Mouse (Mus musculus) midbrain, embryonic 15.5 days (tissue): ENCODE results near the gene Ebf1. TPM values are rescaled to one million over a fixed set of nuclear protein-coding genes. Genes with fewer than 3 reads are reported as not detected.

ENCODE experiments used
- ATAC-seq: fragments of 200-750 bp; cut with Nextera tagmentation; replicated peaks from 2 replicates; pipeline ENCODE4 v1.8.0; 2017; ENCODE audit warnings: moderate TSS enrichment
- H3K27ac ChIP-seq: fragments of 300-500 bp; sonication (generic); 2 replicates; pipeline ENCODE4 v1.5.1; 2015; ENCODE audit warnings: mild to moderate bottlenecking, inconsistent platforms
- H3K27me3 ChIP-seq: fragments of 300-500 bp; sonication (generic); replicated peaks from 2 replicates; pipeline ENCODE4 v1.6.1; 2015; ENCODE audit warnings: inconsistent platforms
- H3K36me3 ChIP-seq: fragments of 300-500 bp; sonication (generic); replicated peaks from 2 replicates; pipeline ENCODE4 v1.6.1; 2015; ENCODE audit warnings: inconsistent platforms
- H3K4me1 ChIP-seq: fragments of 300-500 bp; sonication (generic); 2 replicates; pipeline ENCODE4 v1.6.1; 2015; ENCODE audit warnings: inconsistent platforms
- H3K4me2 ChIP-seq: fragments of 300-500 bp; sonication (generic); 2 replicates; pipeline ENCODE4 v1.6.1; 2015; ENCODE audit warnings: inconsistent platforms, mild to moderate bottlenecking, moderate library complexity
- H3K4me3 ChIP-seq: fragments of 300-500 bp; sonication (generic); 2 replicates; pipeline ENCODE4 v1.5.1; 2015; ENCODE audit warnings: mild to moderate bottlenecking, inconsistent platforms
- H3K9ac ChIP-seq: fragments of 300-500 bp; sonication (generic); 2 replicates; pipeline ENCODE4 v1.6.1; 2015; ENCODE audit warnings: mild to moderate bottlenecking, inconsistent platforms
- H3K9me3 ChIP-seq: fragments of 300-500 bp; sonication (generic); 2 replicates; pipeline ENCODE4 v1.6.1; 2016; ENCODE audit warnings: inconsistent platforms
- WGBS: fragments of 180-500 bp; shearing (Covaris S2); methylation state at CpG from one replicate; pipeline ENCODE4 v1.1.7; 2015; ENCODE audit warnings: mixed read lengths; 5-methylcytosine and 5-hydroxymethylcytosine counted together
- polyA plus RNA-seq: library from polyadenylated mRNA; unstranded; fragments of >200 nt; fragmentation: Nextera tagmentation; extraction: Ambion mirVana; gene quantifications from 2 replicates; pipeline ENCODE4 v1.2.1, GENCODE M21; 2015

Ebf1 gene
- polyA plus RNA-seq, 1 experiment from 2014 or later: 68.9 TPM

DNA sequence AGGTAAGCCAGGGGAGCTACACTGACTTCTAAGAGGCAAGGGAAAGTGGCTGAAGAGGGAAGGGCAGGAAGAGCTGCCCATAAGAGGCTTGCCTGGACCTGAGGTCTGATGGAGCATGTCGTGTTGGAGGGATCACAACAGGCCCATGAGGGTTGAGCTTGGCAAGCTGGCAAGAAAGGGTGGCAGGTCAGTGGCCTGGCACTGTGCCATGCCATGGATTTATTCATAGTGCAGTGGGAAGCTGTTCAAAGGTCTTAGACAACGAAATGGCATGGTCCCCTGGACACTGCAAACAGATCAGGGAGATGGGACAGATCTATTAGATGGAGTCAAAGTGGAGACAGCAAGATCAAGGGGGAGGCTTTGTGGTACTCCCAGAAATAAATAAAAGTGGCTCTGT, 24.4 kb downstream of the Ebf1 start:
- H3K27ac ChIP-seq: no peak overlapping the region
- H3K27me3 ChIP-seq: no peaks in the 10 kb centered on the region
- ATAC-seq: no peak
- H3K9me3 ChIP-seq: no peaks in the 10 kb centered on the region
- no peaks in the 10 kb centered on the region for H3K36me3 ChIP-seq
- 73% methylated on average over 2 of the region's 2 CpGs for WGBS
- peaks cover 7% of the 10 kb centered on the region for H3K4me1 ChIP-seq
- no peak overlapping the region for H3K9ac ChIP-seq
- H3K4me3 ChIP-seq: no peak overlapping the region
- no peak overlapping the region for H3K4me2 ChIP-seq

DNA sequence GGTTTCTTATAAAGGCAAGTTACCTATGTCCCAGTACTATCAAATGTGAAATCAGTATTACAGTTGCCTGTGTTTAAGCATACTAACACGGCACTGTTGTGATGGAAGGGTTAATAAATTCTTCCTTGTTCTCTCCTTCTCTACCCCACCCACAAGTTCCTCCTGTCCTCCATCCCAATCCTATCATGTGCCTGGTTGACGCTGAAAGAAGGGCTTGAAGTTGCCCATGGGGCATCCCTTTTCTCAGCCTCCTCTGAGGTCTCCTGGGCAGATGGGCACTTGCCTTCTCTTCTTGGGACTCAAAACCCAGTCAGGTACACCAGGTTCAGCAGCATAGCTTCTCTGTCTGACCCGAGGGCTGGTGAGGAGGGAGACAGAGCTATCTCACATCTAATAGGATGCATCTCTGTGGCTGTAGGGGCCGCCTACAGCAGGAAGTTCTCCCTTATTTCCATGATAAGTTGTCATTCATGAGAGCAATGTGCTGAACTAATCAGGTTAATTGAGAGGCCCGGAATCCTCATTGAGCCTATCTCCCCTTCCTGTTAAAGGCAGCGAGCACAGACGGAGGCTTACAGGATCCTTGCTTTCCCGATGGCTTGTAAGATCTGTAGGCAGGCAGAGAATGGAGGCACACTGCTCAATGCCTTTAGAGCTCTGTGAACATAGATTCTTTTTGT, 37.4 kb downstream of the Ebf1 start:
- Histone ChIP-seq H3K9ac (no peak overlapping the region), H3K4me1 (peaks cover 38% of the 10 kb centered on the region), H3K9me3 (no peaks in the 10 kb centered on the region), H3K27ac (peak overlapping the region; percentile 8; the same call in 1 of the 2 replicates), H3K27me3 (no peaks in the 10 kb centered on the region), H3K36me3 (no peaks in the 10 kb centered on the region), H3K4me3 (no peak overlapping the region), H3K4me2 (no peak overlapping the region)
- WGBS: 33% methylated on average over 8 of the region's 8 CpGs
- ATAC-seq: no peak

DNA sequence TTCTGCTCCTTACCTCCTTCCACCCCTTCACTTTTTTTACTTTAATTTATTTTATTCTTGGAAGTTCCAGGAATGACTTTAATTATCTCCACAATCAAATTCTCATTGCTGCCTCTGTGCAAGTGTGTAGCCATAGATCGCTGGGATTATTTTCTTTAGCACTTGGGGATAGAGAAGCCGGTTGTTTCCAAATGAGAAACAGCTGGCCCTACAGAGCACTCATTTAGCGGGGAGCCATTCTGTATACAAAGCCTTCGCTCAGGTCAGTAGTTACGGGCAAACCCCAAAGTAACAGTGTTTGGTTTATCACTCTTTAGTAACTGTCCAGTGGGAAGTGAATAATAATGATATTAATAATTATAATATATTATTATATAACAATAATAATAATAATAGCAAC, 38.4 kb downstream of the Ebf1 start:
- no peak overlapping the region for H3K4me3 ChIP-seq
- H3K4me2 ChIP-seq: no peak overlapping the region
- H3K27me3 ChIP-seq: no peaks in the 10 kb centered on the region
- H3K27ac ChIP-seq: 0 out of 2 replicates have a peak overlapping the region, but pooled peaks have one; percentile 20
- ATAC-seq: no peak
- H3K4me1 ChIP-seq: peaks cover 34% of the 10 kb centered on the region
- H3K9ac ChIP-seq: no peak overlapping the region
- no peaks in the 10 kb centered on the region for H3K36me3 ChIP-seq
- WGBS: 30% methylated on average over 5 of the region's 5 CpGs
- H3K9me3 ChIP-seq: no peaks in the 10 kb centered on the region

DNA sequence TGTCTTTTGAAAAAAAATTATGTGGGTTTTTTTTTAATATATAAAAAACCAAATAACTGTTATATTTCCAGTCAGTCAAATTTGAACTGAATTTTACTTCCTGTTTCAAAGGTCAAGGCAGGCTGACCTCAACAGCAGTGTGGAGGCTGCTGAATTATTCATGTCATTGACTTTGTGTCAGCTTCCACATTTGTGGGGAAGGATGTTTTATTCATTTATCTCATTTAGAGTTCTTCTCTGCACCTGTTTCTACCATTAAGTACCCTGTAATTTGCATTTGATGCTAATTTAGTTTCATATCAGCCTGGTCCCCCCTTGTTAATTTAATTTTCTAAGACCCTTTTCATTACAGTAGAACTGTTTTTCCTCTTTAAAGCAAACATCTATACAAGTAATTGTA, 39.8 kb downstream of the Ebf1 start:
- Histone ChIP-seq H3K27me3 (no peaks in the 10 kb centered on the region), H3K9me3 (no peaks in the 10 kb centered on the region), H3K36me3 (no peaks in the 10 kb centered on the region), H3K9ac (no peak overlapping the region), H3K27ac (no peak overlapping the region), H3K4me2 (no peak overlapping the region), H3K4me1 (peaks cover 25% of the 10 kb centered on the region), H3K4me3 (no peak overlapping the region)
- ATAC-seq: no peak

DNA sequence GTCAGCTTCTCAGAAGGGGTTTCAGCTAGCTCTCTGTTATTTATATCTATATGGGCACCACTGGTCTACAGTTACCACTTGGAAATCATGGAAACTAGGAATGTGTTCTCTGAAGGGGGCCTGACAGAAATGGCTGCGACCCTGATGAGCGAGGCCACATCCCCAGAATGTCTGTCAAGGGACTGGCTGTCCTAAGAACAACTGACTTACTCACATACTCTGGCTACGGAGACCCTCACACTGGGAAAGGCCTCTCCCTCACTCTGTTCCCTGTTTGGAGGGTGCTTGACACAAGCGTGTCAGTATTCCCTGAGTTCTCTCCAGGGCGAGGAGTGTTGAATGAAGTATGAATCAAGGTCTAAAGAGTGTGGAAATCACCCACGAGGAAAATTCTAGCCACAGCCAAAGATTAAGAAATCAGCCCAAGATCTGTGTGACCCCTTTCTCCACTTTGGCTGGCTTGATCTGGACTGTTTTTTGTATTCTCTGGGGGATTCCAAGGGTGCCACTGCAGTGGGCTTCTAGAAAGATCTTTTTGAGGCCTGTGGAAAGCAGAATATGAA, 40.8 kb downstream of the Ebf1 start:
- ATAC-seq: no peak
- Histone ChIP-seq H3K4me3 (no peak overlapping the region), H3K4me2 (no peak overlapping the region), H3K9me3 (no peaks in the 10 kb centered on the region), H3K27ac (0 out of 2 replicates have a peak overlapping the region, but pooled peaks have one; percentile 2), H3K36me3 (no peaks in the 10 kb centered on the region), H3K9ac (no peak overlapping the region), H3K27me3 (no peaks in the 10 kb centered on the region), H3K4me1 (peaks cover 28% of the 10 kb centered on the region)
- 33% methylated on average over 6 of the region's 6 CpGs for WGBS

DNA sequence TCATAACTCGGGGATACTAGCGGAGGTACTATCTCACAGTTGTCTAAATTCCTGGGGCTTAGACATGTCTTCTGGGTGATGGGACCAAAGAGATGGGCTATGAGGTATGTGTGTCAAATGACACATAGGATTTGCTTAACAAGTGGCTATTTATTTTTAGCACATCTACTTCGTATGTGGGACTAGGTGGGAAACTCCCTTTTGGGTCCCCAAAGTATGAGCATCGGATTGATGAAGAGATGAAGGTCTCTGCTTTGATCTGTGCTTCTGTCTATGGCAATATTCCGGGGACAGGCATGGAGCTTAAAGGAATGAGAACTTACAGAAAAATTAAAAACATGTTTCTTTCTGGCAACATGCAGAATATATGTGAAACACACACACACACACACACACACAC, 44.8 kb downstream of the Ebf1 start:
- WGBS: 84% methylated on average over 5 of the region's 5 CpGs
- no peak for ATAC-seq
- no peaks in the 10 kb centered on the region for H3K36me3 ChIP-seq
- H3K4me3 ChIP-seq: no peak overlapping the region
- H3K27ac ChIP-seq: no peak overlapping the region
- peaks cover 34% of the 10 kb centered on the region for H3K4me1 ChIP-seq
- no peak overlapping the region for H3K9ac ChIP-seq
- no peaks in the 10 kb centered on the region for H3K27me3 ChIP-seq
- no peaks in the 10 kb centered on the region for H3K9me3 ChIP-seq
- no peak overlapping the region for H3K4me2 ChIP-seq

DNA sequence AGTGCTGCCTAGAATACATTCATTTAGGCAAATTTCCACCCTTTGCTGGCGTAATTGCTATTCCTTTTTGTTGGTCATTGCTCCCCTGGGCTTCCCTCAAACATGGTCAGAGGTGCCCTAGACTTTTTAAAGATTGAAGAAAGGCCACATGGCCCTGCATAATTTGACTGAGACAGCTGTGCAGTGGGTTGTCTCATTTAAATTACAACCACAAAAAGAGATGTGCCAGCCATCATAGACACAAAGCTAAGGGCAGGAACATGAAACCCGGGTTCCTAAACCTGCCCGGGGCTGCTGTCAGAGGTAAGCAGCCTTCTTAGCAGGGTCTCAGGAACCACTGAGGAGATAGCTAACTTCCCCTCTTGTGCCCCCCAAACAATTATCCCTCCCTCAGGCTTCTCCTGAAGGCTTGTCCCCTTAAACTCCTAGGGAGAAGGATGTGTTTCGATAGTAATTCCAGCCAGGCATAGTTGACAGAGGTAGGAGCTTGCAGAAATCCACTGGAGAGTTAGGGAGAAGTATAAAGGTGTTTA, 46.6 kb downstream of the Ebf1 start:
- no peaks in the 10 kb centered on the region for H3K27me3 ChIP-seq
- no peak overlapping the region for H3K4me2 ChIP-seq
- H3K9me3 ChIP-seq: no peaks in the 10 kb centered on the region
- H3K36me3 ChIP-seq: no peaks in the 10 kb centered on the region
- ATAC-seq: no peak
- no peak overlapping the region for H3K9ac ChIP-seq
- H3K4me3 ChIP-seq: no peak overlapping the region
- H3K4me1 ChIP-seq: peaks cover 26% of the 10 kb centered on the region
- H3K27ac ChIP-seq: peak overlapping the region; percentile 23; the same call in 1 of the 2 replicates
- 26% methylated on average over 4 of the region's 4 CpGs for WGBS

DNA sequence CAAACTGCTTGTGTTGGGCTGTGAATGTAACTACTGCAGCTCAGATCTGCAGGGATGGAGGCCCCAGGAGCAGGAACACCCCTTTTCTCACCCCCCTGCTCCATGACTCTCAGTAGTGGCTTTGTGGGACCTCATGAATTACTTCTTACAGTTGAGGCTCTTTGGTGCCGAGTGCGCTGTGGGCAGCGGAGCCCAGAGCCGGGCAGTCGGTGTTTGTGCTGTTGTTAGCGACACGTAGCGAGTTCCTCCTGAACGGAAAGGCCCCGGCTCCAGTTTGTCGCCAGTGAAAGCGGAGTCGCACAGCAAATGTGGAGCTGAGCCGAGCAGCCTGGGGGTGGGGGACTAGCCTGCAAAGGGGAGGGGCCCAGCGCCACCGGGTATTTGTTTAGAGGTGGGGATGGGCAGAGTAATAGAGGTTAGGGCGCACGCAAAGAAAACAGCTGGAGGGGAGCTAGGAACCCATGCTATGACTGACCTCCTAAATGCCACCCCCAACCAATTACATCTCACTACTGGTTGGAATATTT, 48.1 kb downstream of the Ebf1 start:
- H3K4me1 ChIP-seq: peaks cover 26% of the 10 kb centered on the region
- H3K9me3 ChIP-seq: no peaks in the 10 kb centered on the region
- peak overlapping the region; percentile 8; the same call in 1 of the 2 replicates for H3K27ac ChIP-seq
- peak overlapping the region; percentile 57 for H3K4me2 ChIP-seq
- ATAC-seq: peak; percentile 71; the same call in 1 of the 2 replicates
- H3K9ac ChIP-seq: peak overlapping the region; percentile 37; the same call in 1 of the 2 replicates
- peak overlapping the region; percentile 26 for H3K4me3 ChIP-seq
- no peaks in the 10 kb centered on the region for H3K36me3 ChIP-seq
- no peaks in the 10 kb centered on the region for H3K27me3 ChIP-seq
- 4% methylated on average over 18 of the region's 18 CpGs for WGBS

DNA sequence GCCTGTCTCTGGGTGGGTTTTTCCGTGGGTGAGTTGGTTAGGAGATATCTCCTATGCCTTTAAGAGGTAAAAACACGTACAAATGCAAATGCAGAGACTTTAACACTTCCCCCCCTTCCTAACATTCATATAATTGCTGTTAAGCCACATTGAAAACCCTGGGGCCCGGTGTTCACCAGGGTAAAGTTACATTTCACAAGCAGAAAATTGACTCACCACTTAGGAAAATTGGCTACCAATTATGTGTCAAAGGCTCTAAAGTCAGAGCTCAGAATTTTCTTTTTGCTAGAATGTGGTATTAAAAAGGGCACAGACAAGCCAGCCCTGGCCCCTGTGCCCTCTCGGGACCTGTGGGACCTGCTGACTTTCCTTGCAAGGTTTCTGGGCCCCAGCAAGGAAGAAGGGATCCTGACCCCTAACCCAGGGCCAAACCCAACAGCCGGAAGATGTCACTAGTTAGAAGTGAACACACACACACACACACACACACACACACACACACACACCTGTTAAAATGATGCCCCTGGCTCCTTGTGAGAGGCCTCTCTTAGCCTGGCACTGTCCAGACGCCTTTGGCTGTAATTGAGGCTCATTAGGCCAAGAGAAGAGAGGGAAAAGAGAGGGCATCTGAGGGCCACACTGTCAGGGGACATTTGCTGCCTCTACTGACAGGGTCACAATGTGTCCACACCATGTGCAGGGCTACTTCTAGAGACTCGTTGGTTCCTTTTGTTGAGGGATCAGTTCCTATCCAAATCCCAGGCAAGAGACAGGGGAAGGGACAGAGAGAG, 48.8 kb downstream of the Ebf1 start:
- peak; percentile 26; the same call in 1 of the 2 replicates for ATAC-seq
- WGBS: 41% methylated on average over 7 of the region's 7 CpGs
- no peak overlapping the region for H3K4me3 ChIP-seq
- H3K27me3 ChIP-seq: no peaks in the 10 kb centered on the region
- H3K9me3 ChIP-seq: no peaks in the 10 kb centered on the region
- no peak overlapping the region; the same call in 1 of the 2 replicates for H3K9ac ChIP-seq
- H3K36me3 ChIP-seq: no peaks in the 10 kb centered on the region
- 0 out of 2 replicates have a peak overlapping the region, but pooled peaks have one; percentile 8 for H3K27ac ChIP-seq
- H3K4me1 ChIP-seq: peaks cover 26% of the 10 kb centered on the region
- H3K4me2 ChIP-seq: peak overlapping the region; percentile 57; the same call in 1 of the 2 replicates

DNA sequence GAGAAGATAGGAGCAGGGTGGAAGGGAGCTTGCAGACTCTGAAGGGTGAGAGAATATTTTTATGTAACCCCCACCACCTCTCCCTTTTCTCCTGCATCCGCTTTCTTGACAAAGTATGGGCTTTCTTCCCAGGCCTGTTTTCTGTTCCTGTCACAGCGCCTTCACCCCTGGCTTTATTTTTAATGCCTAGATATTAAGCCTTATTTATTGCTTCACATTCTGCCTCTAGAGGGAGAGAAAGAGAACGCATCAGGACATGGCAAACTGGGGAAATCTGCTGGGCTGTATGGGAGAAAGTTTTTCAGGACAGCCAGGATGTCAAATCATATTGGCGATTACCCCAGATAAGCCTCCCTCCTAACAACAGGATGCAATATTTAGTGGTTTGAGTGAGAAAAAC, 49.6 kb downstream of the Ebf1 start:
- Histone ChIP-seq H3K4me1 (peaks cover 26% of the 10 kb centered on the region), H3K27ac (no peak overlapping the region), H3K4me2 (no peak overlapping the region), H3K4me3 (no peak overlapping the region), H3K9ac (no peak overlapping the region), H3K36me3 (no peaks in the 10 kb centered on the region), H3K9me3 (no peaks in the 10 kb centered on the region), H3K27me3 (no peaks in the 10 kb centered on the region)
- 53% methylated on average over 4 of the region's 4 CpGs for WGBS
- ATAC-seq: no peak

DNA sequence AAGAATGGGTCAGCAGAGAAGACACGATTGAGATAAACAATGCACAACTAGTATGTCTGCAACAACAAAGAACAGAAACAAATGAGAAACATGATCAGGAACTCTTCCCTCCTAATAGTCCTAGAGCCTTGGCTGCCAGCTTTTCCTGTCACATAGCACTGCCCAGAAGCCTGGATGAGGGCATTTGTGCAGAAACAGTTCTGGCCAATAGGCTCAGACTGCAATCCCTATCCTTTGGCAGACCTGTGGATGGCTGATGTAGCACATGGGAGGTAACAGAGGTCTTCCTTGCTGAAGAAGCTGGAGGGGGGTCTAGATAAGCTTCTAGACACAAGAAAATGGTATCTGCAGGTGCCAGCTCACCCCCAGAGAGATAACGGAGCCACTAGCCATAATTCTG, 64.2 kb downstream of the Ebf1 start:
- H3K27ac ChIP-seq: no peak overlapping the region
- peaks cover 32% of the 10 kb centered on the region for H3K4me1 ChIP-seq
- H3K27me3 ChIP-seq: no peaks in the 10 kb centered on the region
- H3K4me3 ChIP-seq: no peak overlapping the region
- no peaks in the 10 kb centered on the region for H3K36me3 ChIP-seq
- H3K9ac ChIP-seq: no peak overlapping the region
- ATAC-seq: no peak
- no peaks in the 10 kb centered on the region for H3K9me3 ChIP-seq
- no peak overlapping the region for H3K4me2 ChIP-seq
- WGBS: 78% methylated on average over 2 of the region's 2 CpGs

DNA sequence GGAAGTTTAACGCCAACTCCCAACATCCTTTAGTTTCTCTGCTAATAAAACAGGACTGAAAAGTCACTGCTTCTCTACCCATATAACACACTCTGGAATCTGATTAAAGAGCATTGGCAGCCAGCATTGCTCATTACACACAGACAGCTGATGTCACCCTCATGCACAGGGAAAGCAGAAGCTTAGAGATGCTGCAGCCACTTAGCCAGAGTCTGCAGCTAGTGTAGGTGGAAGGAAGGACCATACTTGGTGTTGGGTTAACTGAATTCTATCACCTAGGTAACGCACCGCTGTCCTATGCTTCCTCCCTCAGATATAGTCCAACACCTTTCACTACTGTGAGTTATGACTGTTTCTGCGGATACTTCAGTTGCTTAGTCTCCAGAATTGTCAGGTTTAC, 64.9 kb downstream of the Ebf1 start:
- no peak overlapping the region for H3K4me2 ChIP-seq
- ATAC-seq: peak; percentile 60
- H3K4me1 ChIP-seq: peaks cover 32% of the 10 kb centered on the region
- no peak overlapping the region for H3K4me3 ChIP-seq
- no peak overlapping the region for H3K27ac ChIP-seq
- no peaks in the 10 kb centered on the region for H3K9me3 ChIP-seq
- 90% methylated on average over 4 of the region's 4 CpGs for WGBS
- H3K36me3 ChIP-seq: no peaks in the 10 kb centered on the region
- H3K9ac ChIP-seq: no peak overlapping the region
- H3K27me3 ChIP-seq: no peaks in the 10 kb centered on the region
